Mouse (Mus musculus) retina, postnatal 1 day (tissue): ENCODE measurements at regions not wholly inside any gene's neighbourhood (a gene's known extent, or its start where the extent isn't known, plus 50 kb on each side); places are given as distances from the start of the nearest gene placed in this dataset.

Source experiments
- DNase-seq: peaks from one replicate; pipeline ENCODE4 v3.0.0-alpha.2; 2012

DNA sequence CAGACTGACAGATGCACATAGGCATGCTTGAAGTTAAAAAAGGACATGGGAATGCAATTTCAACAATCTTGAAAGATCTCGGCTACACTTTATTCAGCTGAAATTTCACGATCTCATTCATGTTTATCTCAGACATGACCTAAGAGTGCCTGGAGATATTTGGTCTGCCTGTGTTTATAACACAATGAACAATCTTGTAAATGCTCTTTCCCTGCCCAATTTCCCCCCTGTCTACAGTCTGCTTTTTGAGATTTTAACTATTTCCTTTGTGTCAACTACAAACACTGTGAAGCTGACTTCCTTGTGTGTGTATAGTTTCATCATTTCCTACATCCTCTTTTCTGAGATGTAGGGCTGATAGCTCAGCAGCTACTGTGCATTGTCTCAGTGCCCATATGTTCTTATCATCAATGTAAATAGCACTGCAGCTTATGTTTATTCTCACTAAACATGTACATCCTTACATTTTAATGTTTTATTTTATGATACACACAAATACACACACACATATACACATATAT, 319.4 kb upstream of the A1bg start:
- no peak for DNase-seq

DNA sequence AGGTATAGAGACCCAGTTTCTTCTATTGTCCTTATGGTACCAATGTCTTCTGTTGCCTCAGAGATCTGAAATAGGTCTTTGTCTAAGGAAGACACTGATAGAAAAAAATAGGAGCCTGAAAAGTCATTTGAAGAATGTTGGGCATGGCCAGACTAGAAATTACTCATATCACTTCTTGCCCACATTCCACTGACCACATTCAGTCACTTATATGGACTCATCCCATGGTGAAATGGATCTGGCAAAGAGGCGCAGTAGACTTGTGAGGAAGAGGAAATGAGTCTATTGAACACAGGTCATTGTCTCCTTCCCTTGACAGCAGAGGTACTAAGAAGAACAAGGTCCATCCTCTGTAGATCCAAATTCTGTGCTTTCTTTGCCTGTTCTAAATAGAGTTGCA, 318.9 kb upstream of the A1bg start:
- no peak for DNase-seq

DNA sequence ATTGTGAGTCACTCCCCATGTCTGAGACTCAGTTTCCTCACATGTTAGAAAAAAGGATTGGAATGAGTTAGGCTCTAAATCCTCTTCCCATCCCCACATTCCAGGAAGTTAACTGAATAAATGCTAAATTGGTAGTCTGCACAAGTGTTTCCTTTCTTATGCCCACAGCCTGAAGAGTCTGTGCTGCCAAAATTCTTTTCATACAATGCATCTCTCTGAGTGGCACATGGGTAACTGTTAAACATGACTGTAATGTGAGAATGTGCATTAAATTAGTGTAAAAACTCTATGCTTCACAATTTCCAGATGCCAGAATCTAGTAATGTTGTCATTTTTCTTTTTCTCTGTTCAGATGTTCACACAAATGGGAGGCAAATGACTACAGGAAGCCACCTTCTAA, 317.5 kb upstream of the A1bg start:
- no peak for DNase-seq

DNA sequence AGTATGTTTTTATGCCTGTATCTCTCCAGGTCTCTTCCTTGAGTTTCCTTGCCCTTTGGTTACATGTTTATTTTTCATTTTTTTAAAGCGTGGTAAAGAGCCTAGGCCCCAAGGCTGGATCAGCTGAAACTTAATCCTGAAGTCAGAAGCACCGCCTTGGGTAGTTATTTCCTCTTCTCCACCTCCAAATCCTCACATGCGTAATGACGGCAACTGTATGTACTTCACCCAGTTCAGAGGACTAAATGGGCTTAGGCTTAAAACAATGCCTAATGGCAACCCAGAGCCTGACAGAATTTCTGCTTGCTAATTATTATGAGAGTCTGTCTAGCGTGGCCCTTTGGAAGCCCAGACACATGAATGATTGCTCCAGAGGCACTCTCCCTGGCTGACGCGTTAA, 316.6 kb upstream of the A1bg start:
- peak; percentile 20 for DNase-seq

DNA sequence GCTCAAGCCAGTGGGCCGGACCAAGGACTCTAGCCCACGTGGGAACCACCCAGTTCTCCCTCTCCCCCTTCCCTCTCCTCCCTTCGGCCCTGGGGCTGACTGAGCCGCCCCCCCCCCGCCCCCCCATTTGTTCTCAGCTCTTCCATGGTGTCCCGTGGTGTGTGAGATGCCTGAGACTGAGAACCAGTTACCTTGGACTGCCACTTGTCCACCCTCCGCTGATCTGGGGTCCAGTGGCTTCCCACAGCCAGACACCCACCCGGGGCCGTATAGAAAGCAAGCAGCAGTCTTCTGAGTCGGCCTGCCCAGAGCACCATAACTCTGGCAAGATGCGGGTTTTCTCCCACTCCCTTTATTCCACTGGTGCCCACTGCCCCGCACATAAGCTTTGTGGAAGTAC, 316.2 kb upstream of the A1bg start:
- peak; percentile 40 for DNase-seq

DNA sequence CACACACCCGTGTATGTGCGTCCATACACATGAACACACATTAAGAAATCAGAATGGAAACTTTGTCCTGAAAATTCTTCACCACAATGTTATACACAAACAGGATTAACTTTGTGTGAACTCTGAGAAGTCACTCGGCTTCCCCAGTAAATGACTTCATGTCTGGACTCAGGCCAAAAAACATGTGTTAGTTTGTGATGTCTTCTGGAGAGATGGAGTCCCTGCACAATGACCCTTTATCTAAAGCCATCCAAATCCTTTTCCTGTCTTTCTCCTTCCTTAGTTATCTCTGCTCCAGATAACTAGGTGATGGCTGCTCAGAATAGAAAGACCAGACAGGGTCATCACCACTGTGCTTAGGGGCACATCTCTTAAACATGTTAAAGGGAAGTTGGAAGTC, 306.8 kb upstream of the A1bg start:
- DNase-seq, result peak; percentile 6

DNA sequence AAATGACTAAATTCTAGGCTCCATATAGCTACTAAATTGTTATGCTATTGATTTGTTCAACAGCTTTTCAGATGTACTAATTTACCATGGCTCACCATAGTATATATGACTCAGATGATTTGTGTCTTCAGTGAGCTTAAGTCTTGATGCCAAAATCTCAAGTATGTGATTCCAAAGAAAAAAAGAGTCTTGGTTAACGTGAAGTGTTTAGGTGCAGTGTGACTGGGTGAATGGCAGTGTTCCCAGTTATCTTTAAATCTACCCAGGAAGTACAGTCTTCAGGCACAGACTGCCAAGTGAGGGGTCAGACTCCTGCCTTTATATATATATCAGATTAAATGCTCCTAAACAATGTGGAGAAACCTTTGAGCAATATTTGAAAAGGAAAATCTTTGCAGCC, 300.1 kb upstream of the A1bg start:
- DNase-seq, result no peak

DNA sequence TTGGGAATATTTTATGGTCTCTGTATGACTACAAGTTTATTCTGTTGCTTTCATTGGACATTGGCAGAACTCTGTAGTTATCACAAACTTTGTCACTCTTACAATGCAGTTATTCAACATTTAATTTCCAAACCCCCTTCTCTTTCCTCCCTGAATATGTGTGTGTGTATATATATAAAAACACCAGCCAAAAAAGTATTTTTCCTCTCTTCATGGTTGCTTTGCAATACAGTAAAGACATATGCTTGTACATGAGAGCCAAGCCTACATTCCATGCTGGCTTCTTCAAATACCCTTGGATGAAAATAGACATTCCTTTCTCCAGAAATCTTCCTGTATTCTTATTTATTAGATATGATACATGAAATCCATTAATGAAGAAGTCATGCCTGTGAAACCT, 287.3 kb upstream of the A1bg start:
- DNase-seq, result no peak

DNA sequence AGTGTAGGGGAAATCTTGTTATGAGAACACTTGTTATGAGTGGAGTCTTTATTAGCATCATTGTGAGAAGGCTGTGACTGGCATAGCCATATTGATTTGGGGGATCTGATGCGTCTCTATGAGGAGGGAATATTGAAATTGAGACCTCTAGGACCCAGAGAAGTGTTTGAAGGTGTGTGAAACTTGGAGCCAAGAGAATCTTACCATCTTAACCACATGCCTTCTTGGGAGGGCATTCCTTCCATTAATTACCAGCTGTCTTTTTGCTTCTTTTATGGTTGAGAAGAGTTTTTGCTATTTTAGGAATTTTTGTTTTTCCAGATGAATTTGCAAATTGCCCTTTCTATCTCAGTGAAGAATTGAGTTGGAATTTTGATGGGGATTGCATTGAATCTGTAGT, 267.2 kb upstream of the A1bg start:
- no peak for DNase-seq

DNA sequence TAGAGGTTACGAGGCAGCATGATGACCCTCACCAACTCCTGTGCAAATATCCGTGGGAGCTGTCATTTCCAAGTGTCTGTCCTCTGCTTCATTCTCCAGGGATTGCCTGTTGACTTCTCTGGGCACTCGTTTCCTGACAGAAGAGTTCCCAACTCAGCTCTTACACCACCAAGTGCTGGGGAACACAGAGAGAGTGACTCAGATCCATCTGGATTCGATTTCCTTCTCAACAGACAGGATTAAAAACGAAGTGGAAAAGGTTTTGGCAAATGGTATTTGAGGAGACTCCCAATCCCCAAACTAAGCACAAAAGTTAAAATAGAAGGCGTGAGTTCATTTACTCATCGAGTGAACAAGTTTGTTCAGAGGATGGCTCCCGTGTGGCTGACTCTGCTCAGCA, 266.7 kb upstream of the A1bg start:
- no peak for DNase-seq

DNA sequence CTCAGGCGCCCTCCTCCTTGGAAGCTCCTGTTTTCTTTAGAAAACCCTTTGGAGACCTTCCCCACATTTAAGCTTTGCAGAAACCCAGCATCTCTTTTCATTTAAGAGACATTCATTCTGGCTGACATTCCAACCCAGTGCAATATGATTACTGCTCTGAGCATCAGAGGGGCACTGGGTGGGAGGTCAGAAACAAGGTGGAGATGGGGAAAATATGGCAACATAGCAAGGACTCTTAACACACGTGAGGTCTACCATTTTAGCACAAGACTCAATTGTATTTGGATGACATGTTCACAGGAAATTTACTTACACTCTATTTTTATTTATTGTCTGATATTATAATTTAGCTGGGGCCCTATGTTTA, 261.8 kb upstream of the A1bg start:
- DNase-seq, result no peak

DNA sequence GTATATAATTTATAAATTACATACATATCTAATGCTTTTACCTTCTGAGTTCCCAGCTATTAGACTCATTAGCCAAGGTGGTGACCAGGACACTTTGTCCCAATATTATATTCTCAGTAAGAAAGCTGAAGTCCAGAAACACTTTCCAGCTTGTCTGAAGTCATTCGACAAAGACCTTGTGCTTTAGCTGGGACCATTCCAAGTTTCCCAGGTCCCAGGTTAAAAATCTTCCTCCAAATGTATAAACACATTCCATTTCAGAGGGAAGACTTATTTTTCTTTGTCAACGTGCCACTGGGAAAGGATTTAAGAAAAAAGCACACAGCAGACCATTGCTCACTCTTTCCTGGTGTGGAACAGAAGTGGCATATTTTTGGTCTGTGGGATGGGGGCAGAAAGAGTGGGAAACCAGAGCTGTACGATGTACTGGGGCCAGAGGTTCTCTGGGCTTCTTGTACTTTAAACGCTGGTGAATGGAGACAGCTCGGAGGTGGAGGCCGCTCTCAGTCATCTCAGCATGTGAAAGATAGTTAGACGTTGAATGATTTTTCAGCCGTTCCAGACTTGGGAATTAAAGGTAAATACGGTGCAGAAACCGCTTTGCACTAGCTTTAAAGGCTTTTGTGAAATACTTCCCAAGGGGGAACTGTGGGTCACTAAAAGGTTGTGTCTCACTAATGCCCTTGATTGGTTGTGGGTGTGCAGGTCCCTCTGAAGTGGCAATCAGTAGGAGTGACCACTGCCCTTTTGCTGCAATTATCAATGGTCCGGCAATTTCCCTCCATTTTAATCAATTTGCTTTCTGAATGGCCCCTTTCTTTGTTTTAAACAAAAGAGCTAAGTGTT, 261.2 kb upstream of the A1bg start:
- peak; percentile 32 for DNase-seq

DNA sequence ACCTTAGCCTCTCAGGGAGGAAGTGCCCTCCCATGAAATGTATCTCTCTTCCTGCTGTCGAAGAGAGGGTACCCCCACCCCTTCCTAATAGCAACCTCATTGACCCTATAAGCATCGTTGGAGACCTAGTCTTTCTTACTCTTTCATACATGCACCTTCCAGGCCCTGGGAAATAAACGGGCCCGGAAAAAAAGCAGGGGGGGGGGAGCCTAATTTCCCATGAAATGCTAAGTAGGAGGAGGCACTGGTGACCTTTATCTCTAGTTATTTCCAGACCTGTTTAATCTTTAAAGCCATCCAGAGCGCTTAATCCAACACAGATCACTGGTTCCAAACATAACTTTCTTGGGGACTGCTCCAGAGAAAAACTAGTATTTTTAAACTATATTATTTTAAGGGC, 260.5 kb upstream of the A1bg start:
- no peak for DNase-seq

DNA sequence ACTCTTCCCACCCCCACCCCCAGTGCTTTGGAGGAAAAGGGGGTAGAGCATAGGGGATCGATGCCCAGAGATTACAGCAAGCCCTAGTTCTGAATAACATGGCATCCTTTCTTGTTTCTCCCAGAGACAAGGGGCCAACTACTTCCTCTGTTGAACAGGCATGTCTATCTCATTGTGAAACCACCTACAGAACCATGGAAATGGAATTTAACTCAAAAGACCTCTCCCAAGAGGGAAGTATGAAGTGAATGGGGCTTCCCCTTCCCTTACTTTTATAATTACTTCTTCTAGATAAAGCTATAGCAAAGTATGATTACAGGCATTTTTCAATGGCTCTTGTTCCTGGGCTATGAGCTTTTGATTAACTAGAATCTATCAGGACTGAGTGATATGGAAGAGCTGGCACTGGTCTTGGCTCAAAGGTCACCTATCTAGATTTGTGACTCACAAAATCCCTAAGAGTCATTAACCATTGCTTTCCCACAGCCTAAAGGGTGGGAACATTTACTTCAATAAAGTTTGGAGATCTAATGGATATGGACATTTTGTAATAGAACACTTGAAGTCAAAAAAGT, 246.1 kb upstream of the A1bg start:
- DNase-seq, result no peak

DNA sequence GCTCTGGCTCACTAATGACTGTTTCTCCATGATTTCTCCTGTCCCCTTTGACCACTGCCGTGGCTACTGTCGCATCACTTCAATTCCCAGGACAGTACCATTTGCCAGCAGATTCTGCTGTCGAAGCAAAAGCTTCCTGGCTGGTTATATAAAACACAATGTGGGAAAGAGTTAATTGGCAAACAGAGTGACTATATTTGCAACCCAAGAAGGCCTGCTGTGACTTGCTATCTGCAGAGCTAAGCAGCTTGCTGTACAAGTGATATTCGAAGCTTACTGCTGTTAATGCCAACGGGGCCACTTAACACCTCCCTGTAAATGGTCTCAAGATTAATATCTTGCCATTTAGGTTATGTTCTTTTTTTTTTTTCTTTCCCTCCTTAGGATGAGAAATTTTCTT, 242.2 kb upstream of the A1bg start:
- DNase-seq, result no peak

DNA sequence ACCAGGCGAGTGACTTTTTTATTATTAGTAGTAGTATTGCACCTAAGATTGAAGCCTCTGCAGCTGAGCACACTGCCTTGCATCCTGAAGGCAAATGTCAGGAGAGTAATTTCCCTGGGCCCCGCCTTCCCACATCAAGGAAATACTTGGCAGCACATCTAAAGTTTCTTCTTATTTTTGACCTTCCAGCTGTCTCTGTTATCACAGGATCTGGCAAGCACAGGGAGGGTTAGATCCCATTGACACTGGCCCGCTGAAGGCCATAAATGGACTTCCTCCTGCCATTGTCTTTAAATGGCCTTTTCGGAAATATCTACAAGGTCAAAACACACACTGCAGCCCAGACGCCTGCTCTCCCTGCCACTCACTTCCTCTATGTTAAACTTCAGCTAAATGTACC, 238.6 kb upstream of the A1bg start:
- DNase-seq, result no peak

DNA sequence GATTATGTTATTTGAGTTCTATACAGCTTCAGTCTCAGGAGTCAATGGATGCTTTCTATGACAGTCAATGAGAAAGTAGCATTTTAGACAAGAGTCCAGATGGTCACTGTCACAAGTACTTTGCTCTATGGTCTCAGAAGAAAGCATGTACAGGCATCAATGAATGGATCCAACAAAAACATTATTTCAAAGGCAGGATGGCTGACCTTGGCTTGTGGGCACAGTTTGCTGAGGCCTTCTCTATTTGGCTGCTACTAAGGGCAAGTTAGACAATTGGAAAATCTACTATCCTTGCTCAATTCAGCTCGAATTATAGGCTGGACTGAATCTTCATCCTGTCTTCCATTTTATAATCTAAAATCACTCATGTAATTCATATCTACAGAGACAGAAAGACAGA, 237.9 kb upstream of the A1bg start:
- DNase-seq, result no peak

DNA sequence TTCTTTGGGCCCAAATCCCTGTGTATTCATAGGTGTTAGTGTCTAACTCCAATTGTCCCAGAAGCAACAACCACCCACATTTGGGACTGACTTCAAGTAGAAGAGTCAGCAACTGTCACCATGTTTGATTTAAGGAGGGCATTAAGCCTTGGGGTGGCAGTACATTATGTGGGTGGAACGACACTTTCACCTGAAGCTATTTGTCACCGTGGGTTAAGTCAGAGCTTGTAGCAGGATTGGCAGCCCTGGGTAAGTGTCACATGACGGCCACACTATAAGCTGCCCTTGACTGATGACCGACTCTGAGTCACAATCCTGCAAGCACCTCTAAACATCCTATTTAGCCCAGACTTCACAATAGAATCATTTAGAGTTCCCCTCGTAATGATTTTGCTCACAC, 236.7 kb upstream of the A1bg start:
- no peak for DNase-seq

DNA sequence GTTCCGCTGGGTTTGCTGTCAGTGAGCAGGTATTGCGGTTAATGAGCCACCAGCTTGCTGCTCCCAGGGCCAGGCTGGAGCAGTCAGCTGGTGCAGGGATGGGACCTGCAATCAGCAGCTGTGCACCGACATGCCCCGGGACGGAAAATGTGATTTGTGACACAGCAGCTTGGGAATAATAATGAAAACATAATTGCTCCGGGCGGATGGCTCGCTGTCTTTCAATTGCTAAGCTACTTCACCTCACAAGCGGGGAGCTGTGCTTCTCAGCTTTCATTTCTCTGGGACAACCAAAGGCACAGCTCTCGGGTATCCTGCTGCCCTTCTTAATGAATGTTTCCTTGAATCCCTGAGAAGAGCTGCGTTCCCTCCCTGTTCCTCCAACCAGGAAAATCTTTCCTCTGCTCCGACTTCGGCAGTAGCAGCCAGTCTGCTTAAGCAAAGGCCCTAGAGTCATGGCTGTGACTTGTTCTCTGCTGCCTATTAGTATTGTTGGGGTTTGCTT, 235.3 kb upstream of the A1bg start:
- peak; percentile 71 for DNase-seq

DNA sequence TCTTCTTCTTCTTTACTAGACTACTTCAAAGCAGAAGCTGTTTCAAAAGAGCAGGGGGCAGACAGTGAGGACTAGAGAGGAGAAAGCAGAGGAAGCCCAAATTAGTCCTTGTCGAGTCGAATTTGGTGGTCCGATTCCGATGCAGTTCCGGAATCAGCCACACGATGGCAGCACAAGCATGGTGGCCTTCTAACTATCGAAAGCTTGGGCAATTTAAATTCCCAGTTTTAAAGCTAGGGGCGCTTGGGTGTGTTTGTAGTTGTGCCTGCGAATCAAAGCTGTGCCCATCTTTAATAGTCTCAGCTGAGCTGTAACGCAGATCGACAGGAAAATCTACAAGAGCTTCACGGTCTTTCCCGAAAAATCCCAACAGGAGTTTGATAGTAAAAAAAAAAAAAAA, 234.7 kb upstream of the A1bg start:
- DNase-seq, result peak; percentile 90

DNA sequence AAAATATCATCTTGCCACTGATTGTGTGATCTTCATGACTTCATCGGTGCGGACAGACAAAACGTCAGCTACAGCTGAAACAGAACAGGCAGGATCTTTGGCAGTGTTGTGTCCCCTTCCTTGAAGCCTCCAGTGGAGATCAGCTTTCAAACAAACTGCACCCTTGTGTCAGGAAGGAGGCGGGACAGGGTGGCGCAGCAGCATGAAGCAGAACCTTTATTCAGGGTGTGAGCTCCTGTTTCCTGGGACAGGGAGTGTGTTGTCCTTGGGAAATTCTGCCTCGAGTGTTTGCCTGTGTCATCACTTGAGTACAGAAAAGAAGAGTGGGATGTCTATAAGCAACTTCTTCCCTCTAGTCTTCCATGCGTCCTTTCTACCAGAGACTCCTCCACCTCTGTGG, 232.7 kb upstream of the A1bg start:
- DNase-seq, result no peak

DNA sequence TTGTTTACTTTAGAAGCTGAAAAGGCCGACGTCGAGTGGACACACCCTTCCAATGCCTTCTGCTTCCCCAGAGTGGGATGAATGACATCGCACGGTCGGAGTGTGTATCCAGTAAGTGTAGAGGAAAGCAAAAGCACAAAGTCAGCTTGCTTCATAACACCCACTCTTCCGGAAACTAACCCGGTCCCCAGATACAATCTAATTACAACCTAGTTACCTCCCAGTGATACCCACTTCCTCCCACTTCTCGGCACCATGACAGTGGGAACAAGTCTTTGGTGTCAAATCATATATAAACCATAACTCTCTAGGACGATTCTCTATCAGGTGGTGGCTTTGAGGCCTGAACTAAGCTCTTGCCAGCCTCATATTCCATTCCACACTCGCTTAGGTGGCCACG, 231.4 kb upstream of the A1bg start:
- DNase-seq, result no peak

DNA sequence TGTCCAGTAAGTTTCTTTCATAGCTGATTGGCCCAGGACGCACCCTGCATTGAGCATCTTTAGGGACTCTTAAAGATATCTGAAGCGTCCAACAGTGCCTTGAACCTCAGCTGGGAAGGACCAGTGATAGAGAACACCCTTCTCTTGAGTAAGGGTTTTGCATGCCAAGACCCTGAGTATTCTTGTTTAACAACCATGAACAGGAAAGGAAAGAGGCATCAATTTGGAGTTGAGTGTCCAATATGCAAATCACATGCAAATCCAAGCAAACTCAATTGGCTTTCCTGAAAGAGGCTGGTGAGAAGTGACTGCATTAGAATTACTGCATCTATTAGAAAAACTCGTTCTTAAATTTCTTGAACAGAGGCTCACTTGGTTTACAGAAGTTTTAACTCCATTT, 220.0 kb upstream of the A1bg start:
- no peak for DNase-seq

DNA sequence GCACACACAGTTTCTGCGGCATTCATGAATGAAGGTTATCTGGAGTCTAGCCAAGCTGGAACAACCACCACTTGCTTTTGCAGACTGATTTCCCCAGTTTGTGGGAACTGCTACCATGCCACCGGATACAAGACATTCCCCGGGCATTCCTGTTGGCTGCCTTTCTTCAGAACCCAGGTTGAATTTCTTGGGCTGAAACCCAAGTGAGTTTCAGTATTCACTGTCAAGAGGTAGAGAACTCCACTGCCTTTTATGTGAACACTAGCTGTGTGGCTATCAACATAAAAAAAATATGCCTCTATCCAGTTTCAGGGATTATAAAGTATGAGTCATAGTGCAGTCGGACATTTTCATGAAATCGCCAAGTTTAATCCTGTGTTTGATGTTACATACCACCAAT, 216.3 kb upstream of the A1bg start:
- no peak for DNase-seq

DNA sequence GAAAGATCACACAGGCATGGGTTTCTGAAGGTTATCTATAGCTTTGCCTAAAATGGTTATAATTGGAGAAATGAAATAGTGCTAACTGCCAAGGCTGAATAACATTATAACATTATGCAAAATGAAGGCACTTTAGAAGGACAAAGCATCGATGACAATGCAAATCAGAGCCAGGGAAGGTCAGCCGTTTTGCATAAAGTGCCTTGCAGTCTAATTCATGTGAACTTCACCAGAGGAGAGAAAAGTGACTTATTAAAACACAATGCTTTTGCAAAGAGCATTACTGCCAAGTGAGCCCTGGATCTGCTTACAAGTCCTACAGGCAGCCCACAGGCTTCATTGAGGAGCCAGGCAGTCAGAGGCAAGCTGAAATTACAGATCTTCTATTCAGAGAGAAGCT, 214.0 kb upstream of the A1bg start:
- DNase-seq, result no peak
